Mouse (Mus musculus): ENCODE measurements around the gene Ppp1r14a. TPM values are rescaled to one million over a fixed set of nuclear protein-coding genes. Genes with fewer than 3 reads are reported as not detected.

Gene Ppp1r14a
- polyA plus RNA-seq, 1 experiment = 3.2 TPM

DNA sequence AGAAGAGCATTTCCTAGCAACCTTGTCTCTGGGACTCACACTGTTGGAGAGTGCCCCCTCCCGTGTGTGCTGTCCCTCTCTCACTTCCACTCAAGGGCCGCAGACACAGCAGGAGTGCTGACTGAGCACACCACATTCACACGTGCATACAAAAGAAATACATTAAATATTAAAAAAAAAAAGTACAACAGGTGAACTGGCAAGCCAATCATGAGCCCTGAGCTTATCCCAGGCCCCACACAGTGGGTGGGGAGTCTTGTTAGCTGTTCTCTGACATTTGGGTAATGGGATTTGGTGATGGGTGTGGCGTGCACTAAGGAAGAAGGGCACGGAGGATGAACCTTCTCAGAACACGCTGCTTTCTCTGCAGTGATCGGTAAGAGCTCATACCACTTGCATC lies 13.5 kb downstream of the Ppp1r14a start:
- H3K4me3 ChIP-seq (replicated peaks; ENCODE audit: control insufficient read depth, low read depth, low read length) = no peak overlapping the region
- H3K27ac ChIP-seq (ENCODE audit: control insufficient read depth, insufficient read depth, low read depth, low read length, poor library complexity) = no peak overlapping the region
- H3K4me1 ChIP-seq (ENCODE audit: control insufficient read depth, insufficient read depth, low read length) = no peaks in the 10 kb centered on the region; the same call in 1 of the 2 replicates
- TF ChIP-seq POLR2A (IDR thresholded peaks at IDR 0.05; ENCODE audit: borderline replicate concordance, control insufficient read depth, low read depth, low read length) = no peak
- no peak for TF ChIP-seq CTCF (IDR thresholded peaks at IDR 0.05; ENCODE audit: control insufficient read depth, insufficient read depth, low read length)
- WGBS = 70% methylated on average over 7 of the region's 7 CpGs

DNA sequence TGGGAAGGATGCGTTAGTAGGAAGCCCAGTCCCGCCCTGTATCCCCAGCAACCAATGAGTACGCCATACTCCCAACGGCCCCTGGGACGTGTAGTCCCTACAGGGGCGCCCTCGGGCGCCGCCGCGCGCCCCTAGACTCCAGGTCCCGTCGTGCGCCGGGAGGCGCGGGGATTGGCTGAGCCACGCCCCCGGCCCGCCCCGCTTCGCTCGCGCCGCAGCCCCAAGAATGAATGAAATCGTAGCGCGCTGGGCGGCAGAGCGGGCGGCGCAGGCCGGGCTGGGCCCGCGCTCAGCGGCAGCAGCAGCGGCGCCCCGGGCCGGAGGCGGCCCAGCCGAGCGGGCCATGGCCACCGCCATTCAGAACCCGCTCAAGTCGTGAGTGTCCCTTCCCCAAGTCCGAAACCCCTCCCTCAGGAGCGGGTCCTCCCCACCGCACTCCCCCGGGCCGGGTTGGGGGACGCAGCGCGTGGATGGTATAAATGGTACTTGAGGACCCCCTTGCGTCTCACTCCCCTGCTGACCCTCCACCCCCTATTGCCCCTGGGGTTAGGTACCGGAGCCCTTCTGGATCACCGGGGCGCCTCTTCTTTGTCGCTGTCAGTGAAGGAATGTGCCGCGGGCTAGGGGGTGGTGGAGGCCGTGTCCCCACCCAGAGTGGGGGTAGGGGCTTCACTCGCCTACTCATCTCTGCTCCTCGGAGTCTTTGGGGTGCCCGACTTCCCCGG lies 14.8 kb downstream of the Ppp1r14a start, which contains the start of gene Dpf1:
TSS of gene Dpf1 (plus strand) at position 214 of the 725 bp plus-strand sequence.
- WGBS = 1% methylated on average over 67 of the region's 67 CpGs
- no peaks in the 10 kb centered on the region; the same call in 1 of the 2 replicates for H3K4me1 ChIP-seq (ENCODE audit: control insufficient read depth, insufficient read depth, low read length)
- TF ChIP-seq CTCF (IDR thresholded peaks at IDR 0.05; ENCODE audit: control insufficient read depth, insufficient read depth, low read length) (no peak), POLR2A (IDR thresholded peaks at IDR 0.05; ENCODE audit: borderline replicate concordance, control insufficient read depth, low read depth, low read length) (no peak)
- no peak within 1 kb of the TSS for H3K27ac ChIP-seq (ENCODE audit: control insufficient read depth, insufficient read depth, low read depth, low read length, poor library complexity)
- no peak within 1 kb of the TSS for H3K4me3 ChIP-seq (replicated peaks; ENCODE audit: control insufficient read depth, low read depth, low read length)

DNA sequence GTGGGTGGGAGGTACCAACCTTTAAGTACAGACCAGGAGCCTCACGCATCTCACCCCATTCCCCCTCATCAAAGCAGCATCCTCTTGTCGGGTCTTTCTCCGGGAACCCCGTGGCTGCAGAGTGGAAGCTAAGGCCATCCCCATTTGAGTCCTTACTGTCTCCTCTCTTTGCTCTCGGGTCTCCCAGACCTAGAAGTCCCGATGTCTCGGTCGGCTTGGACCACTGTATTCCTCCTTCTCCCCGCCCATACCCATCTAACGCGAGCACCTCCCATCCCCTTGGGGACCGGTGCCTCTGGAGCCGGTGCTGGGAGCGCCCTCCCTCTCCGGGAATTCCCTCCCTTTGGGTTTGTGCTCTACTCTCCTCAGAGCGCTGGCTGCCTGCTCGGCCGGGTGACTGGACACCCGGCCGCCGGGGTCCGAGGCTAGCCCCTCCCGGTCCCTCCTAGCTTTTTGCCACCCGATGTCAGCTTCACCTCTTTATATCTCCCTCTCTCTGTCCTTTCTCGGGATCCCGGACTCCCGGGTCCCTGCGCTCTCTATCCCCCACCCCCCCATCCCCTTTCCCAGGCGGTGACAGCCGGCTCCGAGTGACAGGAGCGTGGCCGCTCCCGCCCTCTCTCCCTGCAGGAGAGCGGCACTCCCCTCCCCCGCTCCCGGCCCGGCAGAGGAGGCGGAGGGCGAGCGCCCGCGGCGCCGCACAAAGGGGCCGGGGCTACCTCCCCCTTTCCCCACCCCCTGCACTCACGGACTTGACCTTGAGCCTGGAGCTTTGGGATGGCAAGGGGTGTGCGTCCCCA lies 15.6 kb downstream of the Ppp1r14a start:
- Histone ChIP-seq H3K4me1 (ENCODE audit: control insufficient read depth, insufficient read depth, low read length) (no peaks in the 10 kb centered on the region; the same call in 1 of the 2 replicates), H3K27ac (ENCODE audit: control insufficient read depth, insufficient read depth, low read depth, low read length, poor library complexity) (no peak overlapping the region), H3K4me3 (replicated peaks; ENCODE audit: control insufficient read depth, low read depth, low read length) (no peak overlapping the region)
- WGBS = 3% methylated on average over 48 of the region's 48 CpGs
- no peak for TF ChIP-seq CTCF (IDR thresholded peaks at IDR 0.05; ENCODE audit: control insufficient read depth, insufficient read depth, low read length)
- no peak for TF ChIP-seq POLR2A (IDR thresholded peaks at IDR 0.05; ENCODE audit: borderline replicate concordance, control insufficient read depth, low read depth, low read length)

- Histone ChIP-seq H3K27ac (ENCODE audit: control insufficient read depth, insufficient read depth, low read depth, low read length, poor library complexity) (no peak overlapping the region), H3K4me3 (replicated peaks; ENCODE audit: control insufficient read depth, low read depth, low read length) (no peak overlapping the region), H3K4me1 (ENCODE audit: control insufficient read depth, insufficient read depth, low read length) (no peaks in the 10 kb centered on the region; the same call in 1 of the 2 replicates)
- TF ChIP-seq CTCF (IDR thresholded peaks at IDR 0.05; ENCODE audit: control insufficient read depth, insufficient read depth, low read length) (no peak), POLR2A (IDR thresholded peaks at IDR 0.05; ENCODE audit: borderline replicate concordance, control insufficient read depth, low read depth, low read length) (no peak)
- 55% methylated on average over 9 of the region's 9 CpGs for WGBS
Measured at GRCm38 (mm10) chr7:29305263-29305988, 16.3 kb downstream of the Ppp1r14a start.

DNA sequence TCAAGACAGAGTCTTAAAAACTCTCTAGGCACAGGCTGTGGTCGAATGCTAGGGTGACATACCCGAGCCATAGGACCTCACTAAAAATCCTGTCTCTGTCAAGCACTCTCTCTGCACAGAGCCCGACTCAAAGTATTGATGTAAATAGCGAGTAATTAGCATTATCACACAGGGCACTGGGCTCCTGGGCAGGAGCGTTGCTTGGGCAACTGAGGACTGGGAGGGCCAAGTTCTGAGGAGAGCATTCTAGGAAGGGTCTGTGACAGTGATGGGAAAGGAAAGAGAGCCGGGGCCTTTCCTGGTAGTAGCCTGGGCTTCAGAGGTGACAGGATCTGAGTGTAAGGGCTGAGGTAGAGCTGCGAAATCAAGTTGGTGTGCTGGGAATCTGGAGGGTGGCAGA lies 17.0 kb downstream of the Ppp1r14a start:
- TF ChIP-seq CTCF (IDR thresholded peaks at IDR 0.05; ENCODE audit: control insufficient read depth, insufficient read depth, low read length) (no peak), POLR2A (IDR thresholded peaks at IDR 0.05; ENCODE audit: borderline replicate concordance, control insufficient read depth, low read depth, low read length) (no peak)
- H3K4me3 ChIP-seq (replicated peaks; ENCODE audit: control insufficient read depth, low read depth, low read length) = no peak overlapping the region
- no peaks in the 10 kb centered on the region; the same call in 1 of the 2 replicates for H3K4me1 ChIP-seq (ENCODE audit: control insufficient read depth, insufficient read depth, low read length)
- WGBS = 78% methylated on average over 7 of the region's 7 CpGs
- H3K27ac ChIP-seq (ENCODE audit: control insufficient read depth, insufficient read depth, low read depth, low read length, poor library complexity) = no peak overlapping the region

DNA sequence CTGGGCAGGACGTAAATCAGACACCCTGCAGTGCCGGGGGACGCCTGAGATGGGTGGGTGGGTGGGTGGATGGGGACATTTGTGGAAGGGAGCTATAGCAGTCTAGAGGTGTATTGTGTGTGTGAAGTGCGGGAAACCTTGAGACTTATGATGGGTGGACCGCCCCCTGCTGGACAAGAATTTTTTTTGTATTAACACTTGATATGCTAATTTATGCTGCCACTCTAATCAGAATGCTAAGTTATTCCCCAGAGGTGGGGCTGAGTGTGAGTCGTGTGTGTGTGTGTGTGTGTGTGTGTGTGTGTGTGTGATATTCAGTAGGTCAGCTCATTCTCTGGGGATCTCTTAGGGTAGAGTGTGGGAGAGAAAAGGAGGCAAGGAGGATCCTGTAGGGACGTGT lies 17.5 kb downstream of the Ppp1r14a start:
- TF ChIP-seq POLR2A (IDR thresholded peaks at IDR 0.05; ENCODE audit: borderline replicate concordance, control insufficient read depth, low read depth, low read length) (no peak), CTCF (IDR thresholded peaks at IDR 0.05; ENCODE audit: control insufficient read depth, insufficient read depth, low read length) (peak; percentile 14; the same call in 1 of the 2 replicates)
- H3K27ac ChIP-seq (ENCODE audit: control insufficient read depth, insufficient read depth, low read depth, low read length, poor library complexity) = no peak overlapping the region
- WGBS = 43% methylated on average over 7 of the region's 7 CpGs
- no peak overlapping the region for H3K4me3 ChIP-seq (replicated peaks; ENCODE audit: control insufficient read depth, low read depth, low read length)
- no peaks in the 10 kb centered on the region; the same call in 1 of the 2 replicates for H3K4me1 ChIP-seq (ENCODE audit: control insufficient read depth, insufficient read depth, low read length)

GRCm38 (mm10) chr7:29307350-29308104 lies 18.4 kb downstream of the Ppp1r14a start:
- no peak overlapping the region for H3K27ac ChIP-seq (ENCODE audit: control insufficient read depth, insufficient read depth, low read depth, low read length, poor library complexity)
- peak overlapping the region; percentile 73 for H3K4me3 ChIP-seq (replicated peaks; ENCODE audit: control insufficient read depth, low read depth, low read length)
- H3K4me1 ChIP-seq (ENCODE audit: control insufficient read depth, insufficient read depth, low read length) = no peaks in the 10 kb centered on the region; the same call in 1 of the 2 replicates
- 1% methylated on average over 40 of the region's 42 CpGs for WGBS
- peak; percentile 27; the same call in 1 of the 2 replicates for TF ChIP-seq POLR2A (IDR thresholded peaks at IDR 0.05; ENCODE audit: borderline replicate concordance, control insufficient read depth, low read depth, low read length)
- TF ChIP-seq CTCF (IDR thresholded peaks at IDR 0.05; ENCODE audit: control insufficient read depth, insufficient read depth, low read length) = 0 out of 2 replicates have a peak, but pooled peaks have one; percentile 9

Measured in bone marrow, adult 2 months (tissue).